Mouse (Mus musculus) left cerebral cortex, postnatal 14 days (tissue): ENCODE data around the gene Rnf20. TPM values are rescaled to one million over a fixed set of nuclear protein-coding genes. Genes with fewer than 3 reads are reported as not detected.
"Not testable (repeated sequence)": the region's sequence is repeated elsewhere in the genome, so short reads cannot be mapped to it uniquely, and the experiment has no call there.

Experiments
- DNase-seq, 2 experiments: peaks; one replicate each; pipeline ENCODE4 v3.0.0; 2021 to 2022; ENCODE audit warnings: low spot score in 2 of 2, mixed read lengths in 1 of 2
- intact Hi-C: fragments of 180-260 bp; cut with DNase I; formaldehyde crosslinking; loops from one replicate; pipeline ENCODE4 v1.15.1; 2025
- long read RNA-seq, 2 experiments: library from polyadenylated mRNA; stranded (forward); transcript quantifications; one replicate each; pipeline ENCODE4 v2.0.0; 2021
- total RNA-seq, 2 experiments: library from RNA; stranded (reverse); gene quantifications; 2 replicates each; pipeline ENCODE4 v1.2.3; 2021

Rnf20 gene
- total RNA-seq = 10 to 100 TPM; 64.3 to 70.4 TPM
- long read RNA-seq, experiment 1, full-length matches to known transcripts = 20 of 31 reads
- long read RNA-seq, experiment 1, partial matches to known transcripts = 6 of 31 reads
- long read RNA-seq, experiment 1, other reads (novel, unspliced or antisense) = 5 of 31 reads
- long read RNA-seq, experiment 2, full-length matches to known transcripts = 16 of 22 reads
- long read RNA-seq, experiment 2, partial matches to known transcripts = 2 of 22 reads
- long read RNA-seq, experiment 2, other reads (novel, unspliced or antisense) = 4 of 22 reads

- DNase-seq = peak; percentile 96 to 97
- intact Hi-C loops = no loop called here
These were observed at the start of gene Rnf20 for GRCm38 (mm10) chr4:49631319-49632138. TSS of gene Rnf20 (plus strand) at chr4:49632006.

GRCm38 (mm10) chr4:49583965-49584831 lies 47.6 kb upstream of the Rnf20 start:
- intact Hi-C loops = no loop called here
- no peak for DNase-seq

GRCm38 (mm10) chr4:49585524-49586101 lies 46.2 kb upstream of the Rnf20 start:
- DNase-seq = no peak
- intact Hi-C loops = no loop called here

- intact Hi-C loops = no loop called here
These were observed 45.0 kb upstream of the Rnf20 start for GRCm38 (mm10) chr4:49586811-49587210.

GRCm38 (mm10) chr4:49590152-49590551 lies 41.7 kb upstream of the Rnf20 start:
- DNase-seq = no peak
- intact Hi-C loops = no loop called here

More at GRCm38 (mm10) chr4:49586811-49587210, 45.0 kb upstream of the Rnf20 start:
- no peak for DNase-seq

- intact Hi-C loops = no loop called here
- peak in 1 of 2 experiments; percentile 21 for DNase-seq
These were observed 35.0 kb upstream of the Rnf20 start for GRCm38 (mm10) chr4:49596846-49597182.

DNA sequence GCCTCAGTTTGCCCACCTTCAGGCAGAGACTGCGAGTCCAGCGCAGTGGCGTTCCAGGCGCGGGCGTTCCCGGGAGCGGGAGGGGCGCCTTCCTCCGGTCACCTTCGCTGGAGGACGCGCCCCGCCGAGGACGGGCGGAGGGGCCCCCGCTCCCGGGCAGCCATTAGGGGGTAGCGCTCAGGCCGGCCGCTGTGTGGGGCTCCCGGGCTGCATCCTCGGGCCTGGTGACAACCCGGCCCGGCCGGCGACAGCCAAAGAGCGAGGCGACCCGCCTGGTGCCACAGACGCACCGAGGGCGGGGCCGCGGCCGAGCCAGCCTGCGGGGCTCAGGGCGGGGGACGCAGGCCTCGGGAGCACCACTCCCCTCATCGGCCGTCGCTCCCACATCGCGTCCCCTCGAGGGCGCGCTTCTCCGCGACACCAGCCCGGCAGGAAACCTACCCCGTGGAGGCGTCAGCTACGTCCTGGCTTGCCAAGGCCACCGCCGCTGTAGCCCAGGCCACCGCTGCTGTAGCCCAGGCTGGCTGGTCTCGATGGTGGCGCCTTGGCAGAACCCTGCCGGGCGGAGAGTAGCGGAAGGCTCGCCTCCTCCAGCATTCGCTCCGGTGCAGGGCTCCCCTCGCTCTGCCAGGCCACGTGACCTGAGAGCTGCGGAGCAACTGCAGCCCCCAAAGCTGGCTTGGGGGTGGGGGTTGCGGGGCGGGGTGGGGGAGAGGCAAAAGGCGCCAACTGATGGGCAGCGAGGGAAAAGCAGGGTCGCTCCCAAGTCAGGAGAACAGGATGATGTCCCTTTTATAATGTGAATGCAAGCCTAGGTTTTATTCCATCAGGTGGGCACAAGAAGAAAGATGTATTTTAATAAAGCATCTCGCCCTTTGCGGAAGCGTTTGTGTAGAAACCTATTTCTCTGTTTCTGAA lies 34.4 kb upstream of the Rnf20 start, which contains the start of gene Tmem246:
Gene Tmem246, minus strand, starts transcription at position 694 of the 918 bp plus-strand sequence.
- intact Hi-C loops = no loop called here
- DNase-seq = peak; percentile 62 to 65

DNA sequence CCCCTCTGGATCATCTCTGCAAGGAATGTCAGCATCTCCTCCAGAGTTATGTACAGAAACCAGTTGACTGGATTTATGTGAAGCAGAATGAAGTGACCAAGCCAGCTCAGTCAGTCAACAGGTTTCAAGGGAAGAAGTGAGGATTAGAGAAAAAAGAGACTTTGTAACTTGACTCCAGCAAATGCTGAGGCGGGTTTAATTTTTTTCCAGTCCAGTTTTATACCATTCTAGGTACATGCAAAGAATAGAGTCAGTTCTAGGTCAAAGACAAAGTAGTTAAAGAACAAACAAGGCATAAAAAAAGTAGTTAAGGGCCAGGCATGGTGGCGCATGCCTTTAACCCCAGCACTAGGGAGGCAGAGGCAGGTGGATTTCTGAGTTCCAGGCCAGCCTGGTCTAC lies 28.6 kb upstream of the Rnf20 start:
- no peak for DNase-seq
- intact Hi-C loops = no loop called here

GRCm38 (mm10) chr4:49604016-49604546 lies 27.7 kb upstream of the Rnf20 start:
- peak in 1 of 2 experiments; percentile 44 for DNase-seq
- intact Hi-C loops = no loop called here

DNA sequence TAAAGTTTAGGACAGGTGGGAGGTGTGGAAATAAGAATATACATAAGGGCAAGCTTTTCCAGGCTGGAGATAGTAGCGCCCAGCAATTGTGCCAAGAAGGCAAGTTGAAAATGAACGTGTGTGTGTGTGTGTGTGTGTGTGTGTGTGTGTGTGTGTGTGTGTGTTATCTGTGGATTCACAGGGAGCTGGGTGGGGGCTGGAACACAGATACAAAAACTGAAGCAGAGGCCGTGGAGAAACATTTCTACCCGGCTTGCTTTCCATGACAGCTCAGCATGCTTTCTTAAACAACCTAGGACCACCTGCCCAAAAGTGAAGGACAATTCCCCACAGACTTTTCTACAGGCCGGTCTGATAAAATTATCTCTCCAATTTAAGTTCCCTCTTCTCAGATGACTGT lies 27.2 kb upstream of the Rnf20 start:
- intact Hi-C loops = no loop called here

DNA sequence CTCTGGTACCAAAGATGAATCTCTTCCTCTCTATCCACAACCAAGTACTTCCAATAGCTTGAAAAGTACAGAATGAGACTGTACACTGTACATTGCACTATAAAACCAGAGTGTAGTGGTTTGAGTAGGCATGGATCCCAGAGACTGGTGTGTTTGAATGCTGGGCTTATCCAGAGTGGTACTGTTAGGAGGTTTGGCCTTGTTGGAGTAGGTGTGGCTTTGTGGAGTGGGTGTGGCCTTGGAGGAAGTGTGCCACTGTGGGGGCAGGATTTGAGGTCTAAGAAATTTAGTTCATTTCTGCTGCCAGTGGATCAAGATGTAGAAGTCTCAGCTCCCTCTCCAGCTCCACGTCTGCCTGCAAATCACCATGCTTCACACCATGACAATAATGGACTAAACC lies 26.3 kb upstream of the Rnf20 start:
- no peak for DNase-seq
- intact Hi-C loops = no loop called here

More for the DNA sequence above, 27.2 kb upstream of the Rnf20 start:
- DNase-seq = no peak

DNA sequence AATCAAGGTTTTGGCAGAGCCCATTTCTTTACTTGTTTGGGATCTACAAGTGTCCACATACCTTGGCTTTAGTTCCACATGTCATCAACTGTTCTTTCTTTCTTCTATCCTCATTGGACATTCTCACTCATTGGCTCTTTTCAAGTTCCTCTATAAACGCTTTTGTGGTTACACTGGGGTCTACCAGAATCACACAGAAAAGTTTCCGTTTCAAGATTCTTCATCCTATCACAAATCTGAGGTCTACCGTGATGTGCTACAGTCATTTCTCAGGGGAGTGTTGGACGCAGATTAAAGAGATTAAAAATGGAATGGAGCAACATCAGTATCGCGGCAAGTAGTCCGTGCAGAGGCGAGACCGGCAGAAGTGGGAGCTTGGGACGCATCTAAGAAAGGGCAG lies 14.9 kb upstream of the Rnf20 start:
- DNase-seq = no peak
- intact Hi-C loops = no loop called here

GRCm38 (mm10) chr4:49619861-49620260 lies 11.9 kb upstream of the Rnf20 start:
- intact Hi-C loops, DNase-seq: not testable (repeated sequence)

DNA sequence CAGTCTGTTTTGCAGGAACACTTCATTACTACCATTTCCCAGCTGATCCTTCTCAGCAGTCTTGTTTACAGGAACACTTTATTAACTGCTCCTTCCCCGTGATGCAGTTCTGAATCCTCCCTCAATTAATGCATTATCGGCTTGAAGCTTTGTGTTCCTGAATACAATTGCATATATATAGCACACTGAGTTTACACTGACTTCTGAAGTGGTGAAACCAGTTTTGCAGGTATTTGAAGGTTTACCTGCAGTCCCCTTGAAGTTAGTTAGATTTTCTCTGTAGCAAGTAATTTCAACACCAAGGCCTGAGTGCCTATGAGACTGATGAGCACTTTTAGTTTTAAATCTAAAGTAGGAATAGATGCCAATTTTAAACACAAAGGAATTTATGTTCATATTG lies 9.5 kb upstream of the Rnf20 start:
- no peak for DNase-seq
- intact Hi-C loops = no loop called here

GRCm38 (mm10) chr4:49623916-49624315 lies 7.9 kb upstream of the Rnf20 start:
- DNase-seq = no peak
- intact Hi-C loops = no loop called here

DNA sequence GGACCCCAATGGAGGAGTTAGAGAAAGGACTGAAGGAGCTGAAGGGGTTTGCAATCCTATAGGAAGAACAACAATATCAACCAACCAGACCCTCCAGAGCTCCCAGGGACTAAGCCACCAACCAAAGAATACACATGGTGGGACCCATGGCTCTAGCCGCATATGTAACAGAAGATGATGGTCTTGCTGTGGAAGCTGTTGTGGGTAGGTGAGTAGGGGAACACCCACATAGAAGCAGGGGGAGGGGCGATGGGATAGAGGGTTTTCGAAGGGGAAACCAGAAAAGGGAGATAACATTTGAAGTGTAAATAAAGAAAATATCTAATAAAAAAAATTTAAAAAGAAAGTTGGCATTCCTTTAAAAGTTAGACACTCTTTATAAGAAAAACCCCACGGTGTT lies 6.8 kb upstream of the Rnf20 start:
- not testable (repeated sequence) for DNase-seq
- intact Hi-C loops = loop anchor here (5.0 kb wide), 1 partner anchor 933 kb away; no protein-coding TSS in a partner anchor

DNA sequence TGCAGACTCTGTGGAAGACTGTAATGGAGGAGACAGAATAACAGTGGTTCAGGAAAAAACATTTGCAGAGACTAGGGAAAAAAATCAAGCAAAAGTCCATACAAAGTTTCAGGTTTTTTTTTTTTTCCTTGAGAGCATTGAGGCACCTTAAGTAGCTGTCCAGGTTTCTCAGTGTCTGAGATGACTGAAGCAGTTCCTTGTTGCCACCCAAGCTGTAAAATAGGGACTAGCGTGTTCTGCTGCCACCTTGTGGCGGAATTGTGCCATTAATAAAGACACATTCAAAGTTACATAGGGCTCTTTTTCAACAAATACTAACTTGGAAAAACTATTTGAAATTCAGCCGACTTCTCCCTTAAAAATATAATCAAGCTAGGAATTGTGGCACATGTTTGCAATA lies 4.8 kb upstream of the Rnf20 start:
- intact Hi-C loops = loop anchor here (1.0 to 5.0 kb wide), 2 partner anchors 60 to 935 kb away; no protein-coding TSS in a partner anchor
- DNase-seq = peak; percentile 88 to 91

DNA sequence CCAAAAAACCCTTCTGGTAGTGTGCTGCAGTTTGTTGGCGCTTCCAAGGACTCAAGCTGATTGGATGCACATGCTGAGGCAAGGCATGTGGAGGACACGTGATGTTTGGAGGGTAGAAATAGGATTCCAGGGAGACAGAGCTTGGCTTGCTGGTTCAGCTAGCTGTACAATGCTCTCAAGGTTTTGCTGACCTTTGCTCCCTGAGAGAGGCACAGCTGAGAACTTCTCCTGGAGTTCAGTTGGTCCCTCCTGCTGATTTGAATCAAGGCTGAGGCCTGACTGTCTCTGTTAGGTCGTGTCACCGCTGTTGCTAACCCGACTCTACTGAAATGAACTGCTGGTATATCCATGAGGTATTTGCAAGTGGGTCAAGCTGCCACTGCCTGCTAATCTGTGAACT lies 2.9 kb upstream of the Rnf20 start:
- intact Hi-C loops = loop anchor here (5.0 kb wide), 1 partner anchor 937 kb away; no protein-coding TSS in a partner anchor
- no peak for DNase-seq
